Mouse (Mus musculus) layer of hippocampus, adult 2 months (tissue): ENCODE results near the gene Dcaf5. TPM values are rescaled to one million over a fixed set of nuclear protein-coding genes. Genes with fewer than 3 reads are reported as not detected.
A peak's percentile ranks its signal among the peaks of the same experiment; 100 is the strongest.

Source experiments
- DNase-seq, 2 experiments: peaks; one replicate each; pipeline ENCODE4 v3.0.0; 2022; ENCODE audit warnings: low spot score in 2 of 2
- H3K27ac ChIP-seq: fragments of 200-600 bp; 2 replicates; pipeline ENCODE4 v1.8.1; 2022
- H3K4me3 ChIP-seq: fragments of 200-600 bp; 2 replicates; pipeline ENCODE4 v1.8.1; 2022; ENCODE audit warnings: mild to moderate bottlenecking
- CTCF ChIP-seq: fragments of 200-600 bp; conservative IDR thresholded peaks from 2 replicates; pipeline ENCODE4 v1.8.1; 2022; ENCODE audit warnings: antibody characterized with exemption, mild to moderate bottlenecking, moderate library complexity
- microRNA-seq, 2 experiments: library from miRNA; unstranded; fragments of <30 nt; microRNA quantifications; one replicate each; pipeline ENCODE4 v1.2.0; 2021
- total RNA-seq, 2 experiments: library from RNA; stranded (reverse); gene quantifications; 2 replicates each; pipeline ENCODE4 v1.2.3; 2021

The Dcaf5 gene
- total RNA-seq, 2 experiments from 2014 or later, result 74.7 to 75.4 TPM

DNA sequence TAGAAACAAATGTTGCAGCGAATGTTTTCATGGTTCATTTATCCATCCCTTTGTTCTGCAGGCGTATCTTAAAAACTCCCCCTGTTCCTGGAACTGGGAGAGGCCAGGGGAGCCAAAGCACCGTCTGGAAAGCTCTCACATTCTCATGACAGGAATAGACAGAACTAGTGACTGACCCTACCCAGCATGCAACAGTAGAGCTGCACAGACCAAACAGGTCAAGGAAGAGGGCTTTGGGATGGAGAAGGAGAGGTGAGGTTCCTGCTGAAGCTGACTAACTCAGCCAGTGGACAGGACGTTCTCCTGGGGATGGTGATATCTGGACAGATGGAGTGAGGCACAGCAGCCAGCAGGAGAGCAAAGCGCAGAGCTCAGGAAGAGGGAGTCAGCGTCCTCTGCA is 113.9 kb downstream of the Dcaf5 start:
- no peak for DNase-seq
- TF ChIP-seq CTCF, result no peak
- no peak overlapping the region for H3K4me3 ChIP-seq
- H3K27ac ChIP-seq, result no peak overlapping the region

DNA sequence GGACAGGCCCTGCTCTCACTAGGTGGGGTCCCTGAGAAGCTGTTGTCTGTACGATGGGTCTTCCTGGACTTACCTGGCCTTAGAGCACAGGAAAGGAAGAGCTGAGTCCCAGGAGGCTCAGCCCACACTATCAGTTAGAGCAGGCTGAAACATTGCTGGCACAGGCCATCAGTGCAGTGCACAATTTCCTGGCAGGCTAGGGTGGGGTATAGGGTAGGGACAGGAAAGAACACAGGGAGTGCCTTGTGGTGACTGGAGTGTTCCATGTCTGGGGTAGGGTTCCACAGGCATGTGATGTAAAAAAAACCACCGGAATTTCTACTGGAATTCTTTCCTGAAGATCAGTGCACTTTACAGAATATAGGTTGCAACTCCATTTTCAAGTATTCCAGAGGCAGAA is 117.3 kb downstream of the Dcaf5 start:
- TF ChIP-seq CTCF, result no peak
- DNase-seq, result no peak
- no peak overlapping the region for H3K4me3 ChIP-seq
- H3K27ac ChIP-seq, result no peak overlapping the region

- no peak overlapping the region for H3K4me3 ChIP-seq
- no peak for TF ChIP-seq CTCF
Measured at GRCm38 (mm10) chr12:80315321-80315720, 121.1 kb downstream of the Dcaf5 start.

DNA sequence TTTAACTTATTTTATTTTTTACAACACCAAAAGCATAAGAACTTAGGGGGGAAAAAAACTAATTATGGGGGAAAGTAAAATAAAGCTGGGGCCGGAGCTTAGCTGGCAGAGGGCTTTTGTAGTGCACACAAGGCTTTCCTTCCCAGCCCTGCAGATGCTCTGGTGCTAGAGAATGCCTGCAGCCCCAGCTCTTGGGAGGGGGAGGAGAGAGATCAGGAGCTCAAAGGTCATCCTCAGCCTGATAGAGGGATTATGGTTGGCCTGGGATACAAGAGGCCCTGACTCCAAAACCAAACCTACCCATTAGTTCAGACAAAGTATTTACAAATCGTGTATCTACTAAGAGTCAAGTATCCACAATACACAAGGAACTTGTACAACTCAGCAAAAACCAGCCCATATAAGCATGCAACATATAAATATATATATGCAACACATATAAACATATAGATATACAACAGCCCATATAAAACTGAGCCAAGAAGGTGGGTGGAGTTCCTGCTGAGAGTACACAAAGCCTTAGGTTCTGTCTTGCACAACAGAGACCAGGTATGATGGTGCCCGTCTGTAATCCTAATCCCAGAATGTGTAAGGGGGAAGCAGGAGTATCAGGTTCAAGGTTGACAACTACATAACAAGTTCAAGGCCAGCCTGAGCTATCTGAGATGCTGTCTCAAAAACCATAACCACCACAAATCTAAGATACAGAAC is 124.3 kb downstream of the Dcaf5 start:
- no peak for TF ChIP-seq CTCF
- H3K27ac ChIP-seq, result no peak overlapping the region
- DNase-seq, result no peak

More at GRCm38 (mm10) chr12:80315321-80315720, 121.1 kb downstream of the Dcaf5 start:
- DNase-seq, result no peak
- H3K27ac ChIP-seq, result no peak overlapping the region

DNA sequence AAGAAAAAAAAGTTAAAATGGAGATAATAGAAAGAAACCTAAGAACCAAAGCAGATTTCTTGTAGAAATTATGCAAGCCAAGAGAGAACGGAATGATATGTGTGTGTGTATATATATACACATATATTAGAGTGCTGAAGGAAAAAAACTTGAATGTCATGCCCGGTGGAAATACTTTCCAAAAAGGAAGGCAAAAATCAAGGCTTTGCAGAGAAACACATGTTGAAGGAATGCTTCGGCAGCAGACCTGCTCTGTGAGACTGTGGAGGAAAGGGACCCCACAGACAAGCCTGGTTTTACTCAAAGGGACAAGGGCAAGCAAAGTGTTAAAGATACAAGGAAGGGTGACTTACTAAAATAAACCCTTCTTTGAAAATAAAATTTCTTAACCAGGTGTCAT is 128.8 kb downstream of the Dcaf5 start:
- DNase-seq, result no peak
- Histone ChIP-seq H3K4me3 (no peak overlapping the region), H3K27ac (no peak overlapping the region)
- no peak for TF ChIP-seq CTCF

More for the DNA sequence above, 124.3 kb downstream of the Dcaf5 start:
- no peak overlapping the region for H3K4me3 ChIP-seq

GRCm38 (mm10) chr12:80304518-80304917 is 131.9 kb downstream of the Dcaf5 start:
- no peak for TF ChIP-seq CTCF
- Histone ChIP-seq H3K27ac (no peak overlapping the region), H3K4me3 (no peak overlapping the region)
- DNase-seq, result no peak

DNA sequence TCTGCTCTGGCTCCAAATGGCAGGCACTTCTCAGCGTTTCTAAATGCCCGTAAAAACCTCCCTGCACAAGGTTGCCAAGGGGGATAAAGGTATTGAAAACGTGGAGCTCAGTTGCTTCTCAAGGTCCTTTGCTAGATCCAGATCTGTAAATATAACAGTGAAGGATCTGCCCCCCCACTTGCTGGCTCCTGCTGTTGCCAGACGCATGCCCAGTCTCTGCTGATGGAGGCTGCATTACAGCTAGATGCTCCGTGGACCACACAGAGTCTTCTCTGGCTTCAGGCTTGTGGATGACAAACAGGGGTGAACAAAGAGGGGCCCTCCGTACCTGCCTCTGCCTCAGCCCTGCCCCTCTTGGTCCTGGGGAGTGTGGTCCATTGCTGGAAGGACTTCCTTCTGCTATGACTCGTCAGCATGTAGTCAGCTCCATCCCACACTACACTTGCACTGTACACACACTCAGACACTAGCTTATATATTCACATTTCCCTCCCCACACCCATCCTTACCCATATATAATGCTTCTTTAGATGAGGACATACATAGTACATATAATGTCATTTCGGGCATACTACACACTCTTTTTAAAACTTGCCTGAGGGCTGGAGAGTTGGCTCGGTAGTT is 135.5 kb downstream of the Dcaf5 start:
- DNase-seq, result no peak
- Histone ChIP-seq H3K4me3 (no peak overlapping the region), H3K27ac (no peak overlapping the region)
- TF ChIP-seq CTCF, result no peak

GRCm38 (mm10) chr12:80298714-80299113 is 137.7 kb downstream of the Dcaf5 start:
- H3K27ac ChIP-seq, result no peak overlapping the region
- no peak for DNase-seq
- no peak overlapping the region for H3K4me3 ChIP-seq
- no peak for TF ChIP-seq CTCF

DNA sequence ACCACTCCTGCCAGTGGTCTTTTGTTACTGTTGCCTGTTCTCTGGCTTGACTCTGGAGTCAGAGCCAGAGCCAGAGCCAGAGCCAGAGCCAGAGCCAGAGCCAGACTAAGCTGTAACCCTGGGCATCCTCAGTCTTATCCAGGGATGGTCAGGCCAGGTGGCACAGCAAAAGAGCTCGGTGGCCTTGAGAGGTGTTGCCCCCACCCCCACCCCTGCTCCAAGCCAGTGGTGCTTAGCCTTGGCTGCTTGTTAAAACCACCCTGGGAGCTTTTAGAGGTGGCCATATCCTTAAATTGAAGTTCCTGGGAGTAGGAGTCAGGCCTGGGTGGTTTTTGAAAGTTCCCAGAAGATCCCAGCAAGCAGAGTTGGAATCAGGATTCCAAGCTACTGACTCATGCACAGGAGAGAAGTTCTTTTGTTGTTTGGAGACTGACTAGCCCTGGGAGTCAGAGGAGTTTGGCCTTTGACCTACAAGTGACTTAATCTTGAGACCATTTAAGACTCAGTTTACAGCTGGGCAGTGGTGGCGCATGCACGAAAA is 144.4 kb downstream of the Dcaf5 start:
- Histone ChIP-seq H3K4me3 (no peak overlapping the region), H3K27ac (no peak overlapping the region)
- DNase-seq, result no peak
- TF ChIP-seq CTCF, result no peak

DNA sequence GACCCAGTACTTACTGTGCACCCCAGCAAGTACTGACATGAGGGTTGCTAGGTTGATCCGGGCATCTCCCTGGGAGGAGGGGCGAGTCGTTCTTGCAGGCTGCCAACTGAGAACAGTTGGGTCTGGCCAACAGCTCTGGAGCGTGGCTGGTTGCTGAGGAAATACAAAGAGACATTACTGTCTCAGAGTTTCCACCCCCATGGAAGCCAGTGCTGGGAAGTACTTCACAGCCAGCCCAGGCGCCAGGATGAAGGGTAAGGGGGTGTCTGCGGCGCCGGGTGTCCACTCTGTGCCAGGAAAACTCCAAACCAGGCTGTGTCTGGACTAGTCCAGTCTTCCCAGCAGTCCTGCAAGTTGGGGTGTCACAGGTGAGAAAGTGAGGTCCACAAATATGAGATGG is 145.4 kb downstream of the Dcaf5 start:
- no peak for TF ChIP-seq CTCF
- DNase-seq, result peak; percentile 23 to 26
- Histone ChIP-seq H3K4me3 (no peak overlapping the region), H3K27ac (no peak overlapping the region)

GRCm38 (mm10) chr12:80290483-80290882 is 145.9 kb downstream of the Dcaf5 start:
- TF ChIP-seq CTCF, result no peak
- no peak overlapping the region for H3K4me3 ChIP-seq
- H3K27ac ChIP-seq, result no peak overlapping the region
- DNase-seq, result no peak

DNA sequence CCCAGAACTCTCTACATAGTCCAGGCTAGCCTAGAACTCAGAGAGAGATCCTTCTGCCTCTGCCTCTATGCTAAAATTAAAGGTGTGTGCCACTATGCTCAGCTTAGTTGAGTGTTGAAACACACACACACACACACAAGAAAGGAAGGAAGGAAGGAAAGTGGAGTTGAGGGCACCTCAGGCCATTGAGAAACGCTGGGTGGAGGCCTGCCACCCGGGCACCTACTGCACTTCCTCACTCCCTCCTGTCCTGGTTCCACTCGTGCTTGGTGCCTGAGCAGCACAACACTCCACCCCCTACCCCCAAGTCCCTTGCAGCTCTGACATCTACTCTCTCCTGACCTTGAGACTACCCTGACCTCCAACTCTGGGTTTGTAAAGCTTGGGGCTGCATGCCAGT is 146.7 kb downstream of the Dcaf5 start:
- DNase-seq, result no peak
- Histone ChIP-seq H3K27ac (no peak overlapping the region), H3K4me3 (no peak overlapping the region)
- no peak for TF ChIP-seq CTCF

DNA sequence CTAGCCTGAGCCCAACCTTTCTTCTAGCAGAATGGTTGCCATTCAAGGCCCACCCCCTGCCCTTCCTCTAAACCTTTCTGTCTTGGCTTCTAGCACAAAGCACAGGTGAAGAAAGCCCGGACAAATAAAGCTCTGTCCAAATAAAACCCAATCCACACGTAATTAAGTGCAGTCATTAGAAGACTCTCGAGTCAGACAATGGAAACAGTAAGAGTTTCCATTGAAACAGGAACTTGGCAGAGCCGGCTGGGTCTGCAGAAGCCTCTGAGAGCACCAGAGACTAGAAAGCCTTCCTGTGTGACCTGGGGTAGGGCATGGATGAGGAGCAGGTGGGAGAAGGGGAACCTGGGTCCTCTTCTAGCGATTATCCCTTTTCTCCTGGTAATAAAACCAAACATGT is 150.5 kb downstream of the Dcaf5 start:
- no peak for TF ChIP-seq CTCF
- no peak overlapping the region for H3K4me3 ChIP-seq

More for the DNA sequence above, 150.5 kb downstream of the Dcaf5 start:
- DNase-seq, result no peak
- H3K27ac ChIP-seq, result no peak overlapping the region

Small RNAs within 50 kb of the gene (microRNA-seq; reads per million reads assigned to microRNA genes)
- 639 to 645 reads per million in 2 experiments for gene Mir1843a

Other genes with a start within 250 kb of the Dcaf5 start
- gene Actn1, start 176.2 kb downstream of the Dcaf5 start, total RNA-seq, result 100 to 1,000 TPM in 1 of 2 experiments, 10 to 100 TPM in 1; 91.0 to 103 TPM
- 100 to 1,000 TPM; 105 to 122 TPM for gene Exd2, start 26.5 kb upstream of the Dcaf5 start, total RNA-seq
- gene Galnt16, start 81.7 kb upstream of the Dcaf5 start, total RNA-seq, result 100 to 1,000 TPM; 166 to 181 TPM
- gene Slc39a9, start 207.3 kb upstream of the Dcaf5 start, total RNA-seq, result 10 to 100 TPM; 37.8 to 37.9 TPM
- gene Erh, start 207.7 kb upstream of the Dcaf5 start, total RNA-seq, result 10 to 100 TPM; 34.4 to 44.6 TPM